In genomic region chr5:137652474-137652873, GRCm38 (mm10) we compare ENCODE assay signal across 9 mouse cellular contexts. TPM values are rescaled to one million over a fixed set of nuclear protein-coding genes. Genes with fewer than 3 reads are reported as not detected.
DNase-seq lines count a peak whose midpoint lies in the region; ATAC-seq and TF ChIP-seq lines count a peak whose summit lies in the region.
"Had no signal": no experiment of that assay in that cellular context is flagged by ENCODE, and none has a peak within 500 bp of the region (broad histone marks: within the 10 kb centered on the region; RNA-seq: fewer than 3 reads in every experiment).

No protein-coding gene starts in this region.

- H3K9ac ChIP-seq in midbrain, embryonic 11.5 days (ENCODE audit: low read length), result no peak overlapping the region
- no peak overlapping the region for H3K9ac ChIP-seq in midbrain, embryonic 16.5 days (ENCODE audit: low read depth, low read length)
- H3K9ac ChIP-seq in heart, adult 2 months (ENCODE audit: low read depth, low read length), result no peak overlapping the region
- H3K9ac ChIP-seq in midbrain, embryonic 13.5 days (replicated peaks), result no peak overlapping the region

- 0 out of 2 replicates have a peak, but pooled peaks have one; percentile 47 for ATAC-seq in midbrain, embryonic 11.5 days (ENCODE audit: low FRiP score)
- ATAC-seq in midbrain, embryonic 16.5 days, result no peak
- ATAC-seq in midbrain, embryonic 13.5 days, result 0 out of 2 replicates have a peak, but pooled peaks have one; percentile 34

- no peak for TF ChIP-seq POLR2A in heart, adult 2 months (IDR thresholded peaks at IDR 0.05; ENCODE audit: insufficient read depth, low read depth, low read length)

- intact Hi-C loops in heart, adult 2 months (cut with DNase I), result loop anchor here (1.0 to 5.0 kb wide), 4 partner anchors 50 to 170 kb away; partner anchors contain the start of gene Mospd3

- H3K27me3 ChIP-seq in midbrain, embryonic 11.5 days (ENCODE audit: control insufficient read depth, insufficient read depth, low read length), result no peaks in the 10 kb centered on the region
- no peaks in the 10 kb centered on the region for H3K27me3 ChIP-seq in midbrain, embryonic 16.5 days (ENCODE audit: control insufficient read depth, insufficient read depth, low read depth, low read length)
- H3K27me3 ChIP-seq in heart, adult 2 months (ENCODE audit: control insufficient read depth, insufficient read depth, low read length), result no peaks in the 10 kb centered on the region
- peaks cover 1% of the 10 kb centered on the region; the same call in 1 of the 2 replicates for H3K27me3 ChIP-seq in midbrain, embryonic 13.5 days

- H3K4me2 ChIP-seq in midbrain, embryonic 11.5 days, result no peak overlapping the region
- no peak overlapping the region for H3K4me2 ChIP-seq in midbrain, embryonic 16.5 days (ENCODE audit: low read length)
- H3K4me2 ChIP-seq in midbrain, embryonic 13.5 days (replicated peaks), result no peak overlapping the region

- peak; percentile 95 for DNase-seq in midbrain, embryonic 11.5 days (ENCODE audit: low spot score, missing footprints)
- DNase-seq in R1 (ENCODE audit: low read depth, low spot score), result peak; percentile 86
- DNase-seq in cerebellum, postnatal 36 days, result peak; percentile 77
- peak; percentile 71 to 72 for DNase-seq in heart, adult 2 months
- DNase-seq in layer of hippocampus, adult 2 months (ENCODE audit: low spot score in 2 of 2), result peak; percentile 55 to 76
- DNase-seq in thymus, postnatal 14 days, result peak; percentile 80

- peaks cover 13% of the 10 kb centered on the region for H3K4me1 ChIP-seq in midbrain, embryonic 11.5 days (ENCODE audit: control insufficient read depth, insufficient read depth, low read length)
- H3K4me1 ChIP-seq in midbrain, embryonic 16.5 days (ENCODE audit: control insufficient read depth, insufficient read depth, low read length), result peaks cover 23% of the 10 kb centered on the region
- peaks cover 3% of the 10 kb centered on the region; the same call in 1 of the 2 replicates for H3K4me1 ChIP-seq in heart, adult 2 months (ENCODE audit: control insufficient read depth, insufficient read depth, low read length)
- H3K4me1 ChIP-seq in midbrain, embryonic 13.5 days (replicated peaks), result peaks cover 23% of the 10 kb centered on the region

- no peaks in the 10 kb centered on the region for H3K79me2 ChIP-seq in heart, adult 2 months (replicated peaks; ENCODE audit: control insufficient read depth, insufficient read depth, low read length)

- no peak overlapping the region for H3K4me3 ChIP-seq in midbrain, embryonic 11.5 days (ENCODE audit: low read depth, low read length)
- no peak overlapping the region for H3K4me3 ChIP-seq in midbrain, embryonic 16.5 days (ENCODE audit: low read depth, low read length)
- H3K4me3 ChIP-seq in heart, adult 2 months, result no peak overlapping the region
- H3K4me3 ChIP-seq in layer of hippocampus, adult 2 months, result no peak overlapping the region
- no peak overlapping the region for H3K4me3 ChIP-seq in midbrain, embryonic 13.5 days (replicated peaks)
- H3K4me3 ChIP-seq: erythroblast, embryonic 14.5 days had no signal

- WGBS in midbrain, embryonic 11.5 days, result 26% methylated on average over 3 of the region's 3 CpGs
- 33% methylated on average over 3 of the region's 3 CpGs for WGBS in midbrain, embryonic 16.5 days
- WGBS in heart, adult 2 months, result 21% methylated on average over 3 of the region's 3 CpGs
- WGBS in midbrain, embryonic 13.5 days, result 22% methylated on average over 3 of the region's 3 CpGs

- H3K36me3 ChIP-seq in midbrain, embryonic 11.5 days (ENCODE audit: control insufficient read depth, insufficient read depth, low read length), result peaks cover 2% of the 10 kb centered on the region; the same call in 1 of the 2 replicates
- peaks cover 4% of the 10 kb centered on the region; the same call in 1 of the 2 replicates for H3K36me3 ChIP-seq in midbrain, embryonic 16.5 days (ENCODE audit: control insufficient read depth, insufficient read depth, low read length)
- no peaks in the 10 kb centered on the region for H3K36me3 ChIP-seq in heart, adult 2 months (ENCODE audit: control insufficient read depth, insufficient read depth, low read length)
- H3K36me3 ChIP-seq in midbrain, embryonic 13.5 days, result peaks cover 39% of the 10 kb centered on the region

- no peaks in the 10 kb centered on the region for H3K9me3 ChIP-seq in midbrain, embryonic 11.5 days (ENCODE audit: control insufficient read depth, low read length)
- no peaks in the 10 kb centered on the region for H3K9me3 ChIP-seq in midbrain, embryonic 16.5 days (replicated peaks; ENCODE audit: control insufficient read depth, low read length, poor library complexity, severe bottlenecking)
- no peaks in the 10 kb centered on the region for H3K9me3 ChIP-seq in midbrain, embryonic 13.5 days

- peak; percentile 61; the same call in 1 of the 2 replicates for TF ChIP-seq EP300 in heart, adult 2 months (IDR thresholded peaks at IDR 0.05; ENCODE audit: insufficient read depth, low read depth, low read length)

- TF ChIP-seq CTCF in heart, adult 2 months (IDR thresholded peaks at IDR 0.05), result peak; percentile 92
- TF ChIP-seq CTCF in layer of hippocampus, adult 2 months (conservative IDR thresholded peaks at IDR 0.05), result peak; percentile 90

- H3K27ac ChIP-seq in midbrain, embryonic 11.5 days (ENCODE audit: low read depth, low read length), result no peak overlapping the region
- no peak overlapping the region for H3K27ac ChIP-seq in midbrain, embryonic 16.5 days (ENCODE audit: low read length)
- H3K27ac ChIP-seq in heart, adult 2 months, result peak overlapping the region; percentile 62
- H3K27ac ChIP-seq in layer of hippocampus, adult 2 months, result no peak overlapping the region; the same call in 1 of the 2 replicates
- H3K27ac ChIP-seq in midbrain, embryonic 13.5 days, result no peak overlapping the region

RNA-seq across cellular contexts. Expression of gene Irs3, which starts 7.0 kb away (rescaled TPM):
- 0.19 and 0.34 TPM in 2 replicates for polyA plus RNA-seq in midbrain, embryonic 11.5 days (2014; fragmentation: Nextera tagmentation; extraction: Ambion mirVana)
- polyA plus RNA-seq in midbrain, embryonic 16.5 days (2015; fragmentation: Nextera tagmentation; extraction: Ambion mirVana), result 0.15 and 0.16 TPM in 2 replicates
- under 1 TPM; 0.34 to 0.73 TPM for total RNA-seq in heart, adult 2 months (2021)
- polyA plus RNA-seq in heart, adult 2 months (2012; rRNA removed), result 0.91 and 2.2 TPM in 2 replicates
- under 1 TPM in 1 of 2 experiments, not detected in 1; 0.15 TPM for total RNA-seq in layer of hippocampus, adult 2 months (2021)
- not detected in 2 replicates for polyA plus RNA-seq in midbrain, embryonic 13.5 days (2015; fragmentation: Nextera tagmentation; extraction: Ambion mirVana)
- polyA plus RNA-seq: erythroblast, embryonic 14.5 days had no signal

RNA-seq across cellular contexts. Expression of gene Sap25, which starts 11.3 kb away (rescaled TPM):
- polyA plus RNA-seq in midbrain, embryonic 11.5 days (2014; fragmentation: Nextera tagmentation; extraction: Ambion mirVana), result 4.5 and 6.8 TPM in 2 replicates
- polyA plus RNA-seq in midbrain, embryonic 16.5 days (2015; fragmentation: Nextera tagmentation; extraction: Ambion mirVana), result 5.9 and 6.7 TPM in 2 replicates
- total RNA-seq in heart, adult 2 months (2021), result 1 to 10 TPM; 1.5 to 2.0 TPM
- polyA plus RNA-seq in heart, adult 2 months (2012; rRNA removed), result 25.2 and 34.9 TPM in 2 replicates
- total RNA-seq in layer of hippocampus, adult 2 months (2021), result 10 to 100 TPM in 1 of 2 experiments, 1 to 10 TPM in 1; 8.4 to 16.4 TPM
- 2.7 and 10.9 TPM in 2 replicates for polyA plus RNA-seq in midbrain, embryonic 13.5 days (2015; fragmentation: Nextera tagmentation; extraction: Ambion mirVana)

RNA-seq across cellular contexts. Expression of gene Gm20605, which starts 23.5 kb away (rescaled TPM):
- polyA plus RNA-seq in midbrain, embryonic 11.5 days (2014; fragmentation: Nextera tagmentation; extraction: Ambion mirVana), result 4.5 and 5.8 TPM in 2 replicates
- 8.2 and 9.2 TPM in 2 replicates for polyA plus RNA-seq in midbrain, embryonic 16.5 days (2015; fragmentation: Nextera tagmentation; extraction: Ambion mirVana)
- total RNA-seq in heart, adult 2 months (2021), result 1 to 10 TPM; 2.8 to 4.3 TPM
- polyA plus RNA-seq in heart, adult 2 months (2012; rRNA removed), result 7.3 and 9.5 TPM in 2 replicates
- total RNA-seq in layer of hippocampus, adult 2 months (2021), result 10 to 100 TPM; 15.5 to 19.7 TPM
- 9.2 and 9.9 TPM in 2 replicates for polyA plus RNA-seq in midbrain, embryonic 13.5 days (2015; fragmentation: Nextera tagmentation; extraction: Ambion mirVana)

RNA-seq across cellular contexts. Expression of gene Lrch4, which starts 23.6 kb away (rescaled TPM):
- 27.3 and 28.3 TPM in 2 replicates for polyA plus RNA-seq in midbrain, embryonic 11.5 days (2014; fragmentation: Nextera tagmentation; extraction: Ambion mirVana)
- 18.8 and 19.2 TPM in 2 replicates for polyA plus RNA-seq in midbrain, embryonic 16.5 days (2015; fragmentation: Nextera tagmentation; extraction: Ambion mirVana)
- 10 to 100 TPM; 17.1 to 20.0 TPM for total RNA-seq in heart, adult 2 months (2021)
- polyA plus RNA-seq in heart, adult 2 months (2012; rRNA removed), result 24.8 and 29.1 TPM in 2 replicates
- total RNA-seq in layer of hippocampus, adult 2 months (2021), result 10 to 100 TPM; 25.4 to 28.1 TPM
- 18.7 and 21.4 TPM in 2 replicates for polyA plus RNA-seq in midbrain, embryonic 13.5 days (2015; fragmentation: Nextera tagmentation; extraction: Ambion mirVana)

RNA-seq across cellular contexts. Expression of gene Fbxo24, which starts 23.7 kb away (rescaled TPM):
- 0.10 and 0.16 TPM in 2 replicates for polyA plus RNA-seq in midbrain, embryonic 11.5 days (2014; fragmentation: Nextera tagmentation; extraction: Ambion mirVana)
- polyA plus RNA-seq in midbrain, embryonic 16.5 days (2015; fragmentation: Nextera tagmentation; extraction: Ambion mirVana), result 0.11 and 0.12 TPM in 2 replicates
- under 1 TPM; 0.13 to 0.34 TPM for total RNA-seq in heart, adult 2 months (2021)
- 0.29 and 0.35 TPM in 2 replicates for polyA plus RNA-seq in heart, adult 2 months (2012; rRNA removed)
- under 1 TPM in 1 of 2 experiments, not detected in 1; 0.56 TPM for total RNA-seq in layer of hippocampus, adult 2 months (2021)
- 0.23 and 0.32 TPM in 2 replicates for polyA plus RNA-seq in midbrain, embryonic 13.5 days (2015; fragmentation: Nextera tagmentation; extraction: Ambion mirVana)
- polyA plus RNA-seq: erythroblast, embryonic 14.5 days had no signal
